Mouse (Mus musculus) thymus, postnatal 36 days (tissue): Measurements from ENCODE around the gene Atp6v1f.

ENCODE experiments used
- DNase-seq, 2 experiments: peaks; one replicate each; pipeline ENCODE4 v3.0.0; 2022; ENCODE audit warnings: mixed read lengths in 2 of 2

The Atp6v1f gene

GRCm38 (mm10) chr6:29467583-29468354 lies at the start of gene Atp6v1f:
Gene Atp6v1f (plus strand): TSS chr6:29467718.
- peak; percentile 92 for DNase-seq

- DNase-seq, result no peak
These were observed 46.9 kb upstream of the Atp6v1f start for GRCm38 (mm10) chr6:29420596-29420995.

GRCm38 (mm10) chr6:29425118-29425517 lies 42.4 kb upstream of the Atp6v1f start:
- no peak for DNase-seq

- DNase-seq, result no peak
These were observed 41.2 kb upstream of the Atp6v1f start for GRCm38 (mm10) chr6:29426331-29426730.

GRCm38 (mm10) chr6:29428171-29428570 lies 39.3 kb upstream of the Atp6v1f start:
- DNase-seq, result no peak

GRCm38 (mm10) chr6:29430681-29431420 lies 36.7 kb upstream of the Atp6v1f start:
- DNase-seq, result no peak

- DNase-seq, result no peak
These were observed 36.0 kb upstream of the Atp6v1f start for GRCm38 (mm10) chr6:29431473-29431872.

GRCm38 (mm10) chr6:29432156-29432555 lies 35.4 kb upstream of the Atp6v1f start:
- DNase-seq, result no peak

GRCm38 (mm10) chr6:29432676-29433037 lies 34.9 kb upstream of the Atp6v1f start:
- DNase-seq, result no peak

- DNase-seq, result no peak
These were observed 34.3 kb upstream of the Atp6v1f start, which contains the start of gene Flnc for GRCm38 (mm10) chr6:29433038-29433803. Gene Flnc (plus strand): TSS chr6:29433256.

- no peak for DNase-seq
These were observed 33.4 kb upstream of the Atp6v1f start for GRCm38 (mm10) chr6:29433804-29434795.

GRCm38 (mm10) chr6:29434911-29435691 lies 32.4 kb upstream of the Atp6v1f start:
- DNase-seq, result no peak

- no peak for DNase-seq
These were observed 31.5 kb upstream of the Atp6v1f start for GRCm38 (mm10) chr6:29435940-29436451.

- no peak for DNase-seq
These were observed 31.0 kb upstream of the Atp6v1f start for GRCm38 (mm10) chr6:29436461-29436934.

GRCm38 (mm10) chr6:29439251-29439650 lies 28.3 kb upstream of the Atp6v1f start:
- no peak for DNase-seq

GRCm38 (mm10) chr6:29439789-29440188 lies 27.7 kb upstream of the Atp6v1f start:
- no peak for DNase-seq

GRCm38 (mm10) chr6:29444773-29445172 lies 22.7 kb upstream of the Atp6v1f start:
- DNase-seq, result peak; percentile 27 to 30

GRCm38 (mm10) chr6:29445354-29445753 lies 22.2 kb upstream of the Atp6v1f start:
- DNase-seq, result no peak

GRCm38 (mm10) chr6:29449858-29450257 lies 17.7 kb upstream of the Atp6v1f start:
- no peak for DNase-seq

- no peak for DNase-seq
These were observed 16.9 kb upstream of the Atp6v1f start for GRCm38 (mm10) chr6:29450667-29451066.

GRCm38 (mm10) chr6:29461502-29461901 lies 6.0 kb upstream of the Atp6v1f start:
- no peak for DNase-seq
